Comparison of ENCODE assay signal across 15 mouse cellular contexts in the genomic region with DNA sequence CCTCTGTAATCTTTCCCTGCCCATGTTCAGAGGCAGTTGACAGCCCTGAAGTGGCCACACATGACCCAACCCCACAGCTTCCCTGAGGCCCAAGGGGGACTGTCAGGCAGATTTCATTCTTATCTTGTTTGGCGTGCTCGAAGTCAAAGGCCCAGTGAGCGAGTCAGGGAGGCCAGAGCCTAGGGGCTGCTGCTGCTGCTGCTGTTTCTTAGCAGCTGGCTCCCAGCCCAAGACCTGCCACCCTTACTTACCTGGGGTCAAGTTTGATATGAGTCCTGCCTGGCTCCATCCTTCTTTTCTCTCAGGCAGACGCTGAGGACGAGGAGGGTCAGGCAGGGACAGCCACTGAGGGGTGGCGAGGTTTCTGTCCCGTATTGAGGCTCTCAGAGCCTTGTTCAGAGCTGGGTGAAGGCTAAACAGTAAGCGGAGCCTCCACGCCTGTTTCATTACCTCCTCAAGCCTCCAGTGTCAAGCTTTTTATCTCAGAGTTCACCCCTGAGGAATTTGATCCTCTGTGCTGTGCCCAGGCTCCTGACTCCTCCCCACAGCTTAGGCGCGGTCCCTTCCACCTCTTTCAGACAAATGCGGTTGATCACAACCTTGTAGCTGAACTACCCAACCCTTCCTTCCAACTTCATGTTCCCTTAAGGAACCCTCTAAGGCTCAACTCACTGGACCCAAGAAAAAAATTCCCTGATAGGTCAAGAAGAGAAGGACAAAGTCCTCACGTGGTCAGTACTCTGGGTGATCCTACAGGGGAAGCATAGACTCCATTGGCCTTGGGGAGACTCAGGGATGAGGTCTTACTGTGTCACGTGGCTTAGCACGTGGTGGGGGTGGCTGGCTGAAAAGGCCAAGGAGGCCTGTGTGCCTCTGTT. TPM values are rescaled to one million over a fixed set of nuclear protein-coding genes. Genes with fewer than 3 reads are reported as not detected.
A peak's percentile ranks its signal among the peaks of the same experiment; 100 is the strongest.
DNase-seq lines count a peak whose midpoint lies in the region; ATAC-seq and TF ChIP-seq lines count a peak whose summit lies in the region.
"Had no signal": no experiment of that assay in that cellular context is flagged by ENCODE, and none has a peak within 500 bp of the region (broad histone marks: within the 10 kb centered on the region; RNA-seq: fewer than 3 reads in every experiment).

A gene (minus strand): TSS at position 646 of the 878 bp plus-strand sequence.

- H3K4me2 ChIP-seq in kidney, embryonic 15.5 days: no peak within 1 kb of the TSS
- H3K4me2 ChIP-seq in kidney, postnatal 0 days (ENCODE audit: low read length): no peak within 1 kb of the TSS
- no peak within 1 kb of the TSS for H3K4me2 ChIP-seq in midbrain, embryonic 16.5 days (ENCODE audit: low read length)

- no peaks in the 10 kb centered on the region for H3K36me3 ChIP-seq in kidney, embryonic 15.5 days
- no peaks in the 10 kb centered on the region for H3K36me3 ChIP-seq in kidney, postnatal 0 days (ENCODE audit: insufficient read depth, low read length)
- H3K36me3 ChIP-seq in midbrain, embryonic 16.5 days (ENCODE audit: control insufficient read depth, insufficient read depth, low read length): no peaks in the 10 kb centered on the region

- H3K9me3 ChIP-seq in kidney, embryonic 15.5 days (replicated peaks): no peaks in the 10 kb centered on the region
- no peaks in the 10 kb centered on the region for H3K9me3 ChIP-seq in kidney, postnatal 0 days (replicated peaks; ENCODE audit: low read length)
- H3K9me3 ChIP-seq in midbrain, embryonic 16.5 days (replicated peaks; ENCODE audit: control insufficient read depth, low read length, poor library complexity, severe bottlenecking): no peaks in the 10 kb centered on the region

- H3K4me3 ChIP-seq in kidney, embryonic 15.5 days (replicated peaks): no peak within 1 kb of the TSS
- H3K4me3 ChIP-seq in kidney, postnatal 0 days (replicated peaks; ENCODE audit: low read depth, low read length): no peak within 1 kb of the TSS
- no peak within 1 kb of the TSS for H3K4me3 ChIP-seq in midbrain, embryonic 16.5 days (ENCODE audit: low read depth, low read length)

- no peak for ATAC-seq in kidney, embryonic 15.5 days (replicated peaks; ENCODE audit: low FRiP score)
- peak; percentile 78 for ATAC-seq in common myeloid progenitor, adult 5-6 weeks (replicated peaks; ENCODE audit: low read depth, poor library complexity, severe bottlenecking)
- 0 out of 2 replicates have a peak, but pooled peaks have one; percentile 26 for ATAC-seq in kidney, postnatal 0 days (replicated peaks; ENCODE audit: low FRiP score, low read depth)
- peak; percentile 94 for ATAC-seq in megakaryocyte-erythroid progenitor cell, adult 5-6 weeks (replicated peaks; ENCODE audit: low FRiP score, low TSS enrichment, poor library complexity, severe bottlenecking)
- no peak for ATAC-seq in midbrain, embryonic 16.5 days

- H3K9ac ChIP-seq in kidney, embryonic 15.5 days: no peak within 1 kb of the TSS
- H3K9ac ChIP-seq in kidney, postnatal 0 days (ENCODE audit: low read depth, low read length): no peak within 1 kb of the TSS
- H3K9ac ChIP-seq in midbrain, embryonic 16.5 days (ENCODE audit: low read depth, low read length): no peak within 1 kb of the TSS

- WGBS in kidney, embryonic 15.5 days: 41% methylated on average over 15 of the region's 15 CpGs
- 32% methylated on average over 15 of the region's 15 CpGs for WGBS in kidney, postnatal 0 days
- WGBS in midbrain, embryonic 16.5 days: 68% methylated on average over 15 of the region's 15 CpGs

- no peaks in the 10 kb centered on the region for H3K27me3 ChIP-seq in kidney, embryonic 15.5 days
- H3K27me3 ChIP-seq in kidney, postnatal 0 days (ENCODE audit: insufficient read depth, low read length): no peaks in the 10 kb centered on the region
- H3K27me3 ChIP-seq in midbrain, embryonic 16.5 days (ENCODE audit: control insufficient read depth, insufficient read depth, low read depth, low read length): no peaks in the 10 kb centered on the region

- H3K27ac ChIP-seq in kidney, embryonic 15.5 days: no peak within 1 kb of the TSS
- H3K27ac ChIP-seq in kidney, postnatal 0 days: no peak within 1 kb of the TSS
- H3K27ac ChIP-seq in midbrain, embryonic 16.5 days (ENCODE audit: low read length): no peak within 1 kb of the TSS
- H3K27ac ChIP-seq: macrophage had no signal

- TF ChIP-seq CTCF in kidney, postnatal 0 days (IDR thresholded peaks at IDR 0.05; ENCODE audit: low read depth): no peak

- DNase-seq in kidney, adult 11 months: peak; percentile 87
- DNase-seq in kidney, postnatal 0 days (ENCODE audit: low spot score): no peak
- no peak for DNase-seq in cerebellum, postnatal 4 days (ENCODE audit: low spot score in 2 of 2)
- no peak for DNase-seq in left cerebral cortex, postnatal 25 days (ENCODE audit: low spot score in 2 of 2)
- DNase-seq: cerebellum, postnatal 14 days; right cerebral cortex, postnatal 4 days had no signal

- intact Hi-C loops in left cerebral cortex, postnatal 25 days (cut with DNase I): no loop called here

- peaks cover 30% of the 10 kb centered on the region for H3K4me1 ChIP-seq in kidney, embryonic 15.5 days
- H3K4me1 ChIP-seq in kidney, postnatal 0 days (replicated peaks; ENCODE audit: insufficient read depth, low read length): peaks cover 2% of the 10 kb centered on the region; the same call in 1 of the 2 replicates
- no peaks in the 10 kb centered on the region for H3K4me1 ChIP-seq in midbrain, embryonic 16.5 days (ENCODE audit: control insufficient read depth, insufficient read depth, low read length)

RNA-seq across cellular contexts. Expression of the gene that starts here (rescaled TPM):
- polyA plus RNA-seq in kidney, embryonic 15.5 days (2015; fragmentation: Nextera tagmentation; extraction: Ambion mirVana): 2.1 and 2.2 TPM in 2 replicates
- 0.92 TPM in 1 of 2 replicates, not detected in the other for total RNA-seq in common myeloid progenitor, adult 5-6 weeks (2017)
- 4.3 TPM in 2 replicates for polyA plus RNA-seq in kidney, postnatal 0 days (2015; fragmentation: Nextera tagmentation; extraction: Ambion mirVana)
- 2.7 TPM in 1 of 2 replicates, not detected in the other for total RNA-seq in megakaryocyte-erythroid progenitor cell, adult 5-6 weeks (2014; fragmentation: Nextera tagmentation)
- 0.53 and 1.3 TPM in 2 replicates for total RNA-seq in megakaryocyte-erythroid progenitor cell, adult 5-6 weeks (2017)
- polyA plus RNA-seq in midbrain, embryonic 16.5 days (2015; fragmentation: Nextera tagmentation; extraction: Ambion mirVana): 0.08 TPM in 1 of 2 replicates, not detected in the other
- not detected for total RNA-seq in left cerebral cortex, postnatal 25 days (2021)
- total RNA-seq: adrenal gland, adult 18-20 months; gastrocnemius, postnatal 4 days; left cerebral cortex, postnatal 10 days had no signal
- polyA plus RNA-seq: urinary bladder, adult 2 months had no signal

Comparison
In these comparisons a context has a peak if more than half of its experiments do, and no peak if none do; other contexts are left out.
1. ATAC-seq: peak in kidney, postnatal 0 days (single experiment) and megakaryocyte-erythroid progenitor cell, adult 5-6 weeks (single experiment); none in kidney, embryonic 15.5 days (single experiment) and midbrain, embryonic 16.5 days (single experiment).
2. Peak in ATAC-seq in common myeloid progenitor, adult 5-6 weeks; RNA of the gene not detected or under 1 TPM.